Mouse (Mus musculus) neural tube, embryonic 10.5 days (tissue): ENCODE data around the gene Slc25a3.
A peak's percentile ranks its signal among the peaks of the same experiment; 100 is the strongest.

Experiments used
- DNase-seq: peaks from one replicate; pipeline ENCODE4 v3.0.0-alpha.2; 2017; ENCODE audit warnings: low spot score; ENCODE audit errors: extremely low spot score

The Slc25a3 gene

DNA sequence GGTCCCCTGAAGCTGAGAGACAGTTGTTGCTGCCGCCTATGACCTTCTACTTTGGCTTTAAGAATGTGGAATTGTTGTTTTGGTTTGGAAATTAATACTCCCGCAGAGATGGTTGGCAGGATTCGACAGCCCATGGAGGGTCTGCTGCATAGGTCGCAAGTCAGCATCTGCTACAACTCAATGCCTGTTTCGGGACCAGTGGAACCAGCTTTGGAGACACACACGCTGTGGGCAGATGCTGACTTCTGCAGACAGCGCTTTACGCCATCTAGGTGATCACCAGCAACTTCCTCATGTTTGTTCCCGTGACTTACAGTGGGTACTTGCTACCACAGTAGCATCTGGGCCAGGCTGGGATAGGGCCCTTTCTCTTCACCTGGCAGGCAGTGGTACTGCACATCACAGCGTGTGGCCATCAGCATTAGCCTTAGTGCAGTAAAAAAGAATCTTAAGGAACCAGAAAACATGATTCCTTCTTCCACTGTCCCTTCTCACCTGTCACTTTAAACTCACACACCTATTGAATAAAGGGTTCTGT, 18.9 kb upstream of the Slc25a3 start:
- no peak for DNase-seq

DNA sequence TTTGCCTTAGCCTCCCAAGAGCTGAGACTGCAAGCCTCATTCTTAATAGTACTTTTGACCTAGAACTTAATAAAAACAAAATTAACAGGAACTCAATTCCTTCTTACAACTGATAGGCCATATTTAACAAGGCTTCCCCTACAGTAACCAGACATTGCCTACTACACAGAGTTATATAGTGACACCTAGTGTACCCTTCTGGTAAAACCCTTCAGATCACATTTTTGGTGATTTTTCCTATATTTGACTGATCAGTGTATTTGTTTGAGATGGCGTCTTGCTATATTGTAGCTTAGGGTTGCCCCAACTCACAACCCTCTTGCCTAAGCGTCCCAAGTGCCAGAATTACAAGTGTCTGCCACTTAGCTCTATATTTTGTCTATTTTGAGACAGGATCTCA, 17.7 kb upstream of the Slc25a3 start:
- DNase-seq: peak; percentile 21

DNA sequence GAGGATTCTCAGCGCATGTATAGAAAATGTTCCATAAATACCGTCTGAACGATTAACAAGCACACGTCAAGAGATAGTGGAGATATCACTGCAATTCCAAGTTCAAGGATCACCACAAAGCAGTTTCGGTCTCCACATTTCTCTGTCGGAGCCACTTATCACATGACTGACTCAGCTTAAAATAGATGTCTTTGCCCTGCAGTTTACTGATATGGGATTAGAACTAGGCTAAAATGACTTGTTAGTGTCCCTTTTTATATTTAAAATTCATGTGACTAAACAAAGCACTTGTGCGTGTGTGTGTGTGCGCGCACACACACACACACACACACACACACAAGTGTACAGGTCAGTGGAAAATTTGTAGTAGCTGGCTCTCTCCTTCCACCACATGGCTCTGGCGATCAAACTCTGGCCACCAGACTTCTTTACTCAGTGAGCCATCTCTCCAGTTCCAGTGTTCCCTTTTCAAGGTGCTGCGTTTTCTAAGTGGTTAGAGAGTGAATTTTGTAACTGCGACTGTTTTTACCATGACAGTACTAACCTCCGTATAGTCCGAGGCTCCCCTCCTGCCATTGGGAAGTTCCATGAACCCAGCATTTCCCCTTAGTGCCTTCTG, 15.4 kb upstream of the Slc25a3 start:
- no peak for DNase-seq

- DNase-seq: no peak
Measured at GRCm38 (mm10) chr10:91138317-91138716, 14.5 kb upstream of the Slc25a3 start.

DNA sequence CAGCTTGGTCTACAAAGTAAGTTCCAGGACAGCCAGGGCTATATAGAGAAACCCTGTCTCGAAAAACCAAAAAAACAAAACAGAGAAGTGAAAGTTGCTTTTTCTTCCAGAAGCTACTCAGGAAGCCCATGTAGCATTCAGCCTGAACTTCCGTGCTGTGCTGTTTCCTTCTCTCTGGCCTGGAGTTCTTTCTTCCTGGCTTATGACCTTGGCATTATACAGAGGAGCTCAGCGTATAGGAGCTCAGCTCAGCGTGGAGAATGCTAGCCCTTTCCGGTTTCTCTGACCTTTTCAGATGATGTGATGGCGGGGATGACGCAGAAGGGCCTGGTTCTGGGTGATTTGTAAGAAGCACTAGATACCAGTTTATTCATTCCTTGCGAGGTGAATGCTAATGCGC, 13.5 kb upstream of the Slc25a3 start:
- no peak for DNase-seq

GRCm38 (mm10) chr10:91135302-91135972, 11.6 kb upstream of the Slc25a3 start:
- no peak for DNase-seq

GRCm38 (mm10) chr10:91131565-91131964, 7.7 kb upstream of the Slc25a3 start:
- DNase-seq: no peak

DNA sequence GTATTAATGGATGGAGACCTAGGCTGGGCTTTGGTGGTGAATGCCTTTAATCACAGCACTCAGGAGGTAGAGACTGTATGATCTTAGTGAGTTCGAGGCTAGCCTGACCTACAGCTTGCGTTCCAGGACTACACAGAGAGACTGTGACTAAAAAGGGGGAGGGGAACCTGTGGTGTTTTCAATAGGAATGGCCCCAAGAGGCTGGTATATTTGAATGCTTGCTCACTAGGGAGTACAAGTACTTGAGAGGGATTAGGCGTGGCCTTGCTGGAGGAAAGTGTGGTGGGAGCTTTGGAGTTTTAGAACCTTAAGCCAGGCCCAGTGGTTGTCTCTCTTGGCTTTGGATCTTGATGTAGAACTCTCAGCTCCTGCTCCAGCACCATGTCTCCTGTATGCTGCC, 6.9 kb upstream of the Slc25a3 start:
- DNase-seq: no peak

DNA sequence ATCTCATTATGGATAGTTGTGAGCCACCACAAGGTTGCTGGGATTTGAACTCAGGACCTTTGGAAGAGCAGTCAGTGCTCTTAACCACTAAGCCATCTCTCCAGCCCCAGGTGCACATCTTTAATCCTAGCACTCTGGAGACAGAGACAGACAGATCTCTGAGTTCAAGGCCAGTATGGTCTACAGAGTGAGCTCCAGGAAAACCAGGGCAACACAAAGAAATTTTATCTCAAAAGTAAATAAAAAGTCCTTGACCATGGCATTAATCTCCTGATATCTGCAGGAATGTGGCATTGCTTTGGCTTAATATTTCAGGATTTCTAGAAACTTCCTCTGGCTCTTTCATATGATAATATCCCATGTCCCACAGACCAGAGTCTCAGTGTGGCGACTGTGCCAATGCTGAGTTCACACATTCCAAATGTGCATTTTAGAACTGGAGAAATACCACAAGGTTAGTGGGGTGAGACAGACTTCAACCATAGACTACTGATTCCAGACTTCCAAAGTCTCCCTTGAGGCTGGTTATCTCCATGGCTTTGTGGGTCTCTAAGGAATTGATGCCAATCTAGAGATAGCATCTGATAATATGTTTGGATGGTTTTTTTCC, 4.8 kb upstream of the Slc25a3 start:
- DNase-seq: no peak

GRCm38 (mm10) chr10:91127395-91127794, 3.5 kb upstream of the Slc25a3 start:
- no peak for DNase-seq

DNA sequence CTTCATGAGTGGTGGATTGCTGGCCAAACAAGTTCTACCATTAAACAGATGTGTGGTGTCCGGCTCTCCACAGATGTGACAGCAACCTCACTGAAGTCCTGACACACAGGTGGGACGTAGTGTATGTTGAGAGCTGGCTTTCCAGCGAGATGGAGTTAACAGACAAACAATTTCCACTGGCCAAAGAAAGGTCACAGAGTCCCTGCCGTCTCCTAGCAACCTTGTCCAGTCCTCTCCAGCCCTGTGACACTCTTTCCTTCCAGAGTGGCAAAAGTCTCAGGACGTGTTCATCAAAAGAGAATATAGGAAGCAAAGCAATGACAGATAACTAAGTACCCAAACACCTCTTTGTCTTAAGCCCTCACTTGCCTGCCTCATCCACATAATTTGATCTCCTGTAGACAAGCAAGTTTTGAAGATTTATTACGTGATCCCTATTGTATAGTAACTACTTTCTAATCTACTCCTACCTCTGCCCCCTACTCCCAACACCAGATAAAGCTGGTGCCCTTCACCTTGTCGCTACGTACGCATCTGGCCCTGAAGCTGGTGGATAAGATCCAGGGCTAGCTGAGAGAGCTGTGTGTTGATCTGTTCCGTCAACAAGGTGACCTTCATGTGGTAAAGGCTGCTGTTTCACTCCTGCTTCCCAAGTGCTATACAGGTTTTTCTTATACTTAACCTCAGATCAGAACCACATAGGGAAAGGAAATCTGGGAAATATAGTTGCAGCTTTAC, 2.9 kb upstream of the Slc25a3 start:
- no peak for DNase-seq

GRCm38 (mm10) chr10:91123281-91123827, 505 bp downstream of the Slc25a3 start:
- DNase-seq: peak; percentile 52

GRCm38 (mm10) chr10:91122646-91123045, 1.2 kb downstream of the Slc25a3 start:
- no peak for DNase-seq

DNA sequence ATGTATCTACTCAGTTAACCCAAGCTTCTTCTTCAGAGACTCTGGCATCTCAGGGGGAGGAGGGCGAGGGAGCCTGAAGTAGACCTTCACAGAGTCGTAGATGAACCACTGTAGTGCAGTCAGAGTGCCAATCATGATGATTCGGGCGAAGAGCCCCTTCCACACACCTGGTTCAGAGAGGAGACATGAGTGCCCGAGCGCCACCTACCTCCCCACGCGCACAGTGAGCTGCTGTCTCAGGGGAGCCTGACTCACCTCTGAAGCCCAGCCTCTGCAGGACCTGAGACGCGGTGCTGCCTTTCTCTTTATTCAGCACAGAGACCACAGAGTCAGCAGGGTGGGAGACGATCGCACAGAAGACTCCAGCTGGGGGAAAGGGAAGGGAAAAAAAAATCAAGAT, 6.9 kb downstream of the Slc25a3 start:
- no peak for DNase-seq

GRCm38 (mm10) chr10:91109841-91110240, 14.0 kb downstream of the Slc25a3 start:
- DNase-seq: no peak

DNA sequence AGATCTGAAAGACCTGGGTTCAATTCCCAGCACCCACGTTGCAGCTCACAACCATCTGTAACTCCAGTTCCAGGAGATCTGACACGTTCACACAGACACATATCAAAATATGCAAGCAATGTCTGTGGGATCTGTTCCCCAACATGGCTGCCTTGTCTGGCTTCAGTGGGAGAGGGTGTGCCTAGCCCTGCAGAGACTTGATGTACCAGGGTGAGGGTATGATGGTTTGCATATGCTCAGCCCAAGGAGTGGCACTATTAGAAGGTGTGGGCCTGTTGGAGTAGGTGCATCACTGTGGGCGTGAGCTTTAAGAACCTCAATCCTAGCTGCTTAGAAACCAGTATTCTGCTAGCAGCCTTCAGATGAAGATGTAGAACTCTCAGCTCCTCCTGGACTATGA, 17.9 kb downstream of the Slc25a3 start:
- no peak for DNase-seq

- DNase-seq: no peak
Measured at GRCm38 (mm10) chr10:91102799-91103590, 20.9 kb downstream of the Slc25a3 start.

DNA sequence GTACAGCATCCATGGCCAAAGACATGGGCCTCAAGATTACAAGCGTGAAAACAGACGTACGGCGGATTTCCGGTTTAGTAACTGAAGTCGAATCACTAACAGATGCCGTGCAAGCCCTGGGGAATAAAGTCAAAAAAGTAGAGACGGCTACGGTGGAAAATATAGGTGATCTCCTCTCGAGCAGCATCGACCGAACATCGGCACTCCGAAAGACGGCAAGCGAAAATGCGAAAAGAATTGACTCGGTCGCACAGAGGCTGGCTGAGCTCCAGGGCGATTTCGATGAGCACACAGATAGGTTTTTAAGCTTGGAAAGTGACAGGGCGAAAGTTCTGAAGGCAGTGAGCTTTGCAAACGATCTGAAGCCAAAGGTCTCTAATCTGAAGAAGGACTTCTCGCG, 21.9 kb downstream of the Slc25a3 start:
- DNase-seq: no peak

DNA sequence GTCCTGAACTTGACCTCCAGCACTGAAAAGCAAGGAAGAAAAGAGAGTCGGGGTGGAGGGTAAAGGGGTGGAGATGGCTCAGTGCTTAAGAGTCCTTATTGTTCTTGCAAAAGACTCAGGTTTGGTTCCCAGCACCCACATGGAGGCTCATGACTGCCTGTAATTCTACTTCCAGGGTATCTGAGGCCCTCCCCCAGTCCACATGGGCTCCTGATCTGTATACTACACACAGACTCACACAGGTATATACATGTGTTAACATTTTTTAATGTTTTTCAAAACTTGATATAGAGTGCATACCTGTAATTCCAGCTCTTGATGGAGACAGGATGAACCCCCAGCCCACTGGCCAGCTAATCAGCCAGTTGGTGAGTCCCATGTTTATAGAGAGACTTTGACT, 23.8 kb downstream of the Slc25a3 start:
- DNase-seq: no peak

GRCm38 (mm10) chr10:91098056-91098455, 25.8 kb downstream of the Slc25a3 start:
- DNase-seq: no peak
